Mouse (Mus musculus): ENCODE measurements around the gene Gin1. TPM values are rescaled to one million over a fixed set of nuclear protein-coding genes. Genes with fewer than 3 reads are reported as not detected.

Gin1 gene
- total RNA-seq, 2 experiments from 2014 or later, result 6.3 to 7.7 TPM

Other genes starting within 250 kb of the Gin1 start
- gene D1Ertd622e, start 108.1 kb upstream of the Gin1 start, total RNA-seq (2021), result 1 to 10 TPM; 4.6 to 5.1 TPM
- 100 to 1,000 TPM in 1 of 2 experiments, 10 to 100 TPM in 1; 86.8 to 102 TPM for gene Ppip5k2, start 239 bp downstream of the Gin1 start, total RNA-seq (2021)

Data from heart, postnatal 36 days (tissue).